ENCODE assay signal across 8 mouse cellular contexts in the genomic region with DNA sequence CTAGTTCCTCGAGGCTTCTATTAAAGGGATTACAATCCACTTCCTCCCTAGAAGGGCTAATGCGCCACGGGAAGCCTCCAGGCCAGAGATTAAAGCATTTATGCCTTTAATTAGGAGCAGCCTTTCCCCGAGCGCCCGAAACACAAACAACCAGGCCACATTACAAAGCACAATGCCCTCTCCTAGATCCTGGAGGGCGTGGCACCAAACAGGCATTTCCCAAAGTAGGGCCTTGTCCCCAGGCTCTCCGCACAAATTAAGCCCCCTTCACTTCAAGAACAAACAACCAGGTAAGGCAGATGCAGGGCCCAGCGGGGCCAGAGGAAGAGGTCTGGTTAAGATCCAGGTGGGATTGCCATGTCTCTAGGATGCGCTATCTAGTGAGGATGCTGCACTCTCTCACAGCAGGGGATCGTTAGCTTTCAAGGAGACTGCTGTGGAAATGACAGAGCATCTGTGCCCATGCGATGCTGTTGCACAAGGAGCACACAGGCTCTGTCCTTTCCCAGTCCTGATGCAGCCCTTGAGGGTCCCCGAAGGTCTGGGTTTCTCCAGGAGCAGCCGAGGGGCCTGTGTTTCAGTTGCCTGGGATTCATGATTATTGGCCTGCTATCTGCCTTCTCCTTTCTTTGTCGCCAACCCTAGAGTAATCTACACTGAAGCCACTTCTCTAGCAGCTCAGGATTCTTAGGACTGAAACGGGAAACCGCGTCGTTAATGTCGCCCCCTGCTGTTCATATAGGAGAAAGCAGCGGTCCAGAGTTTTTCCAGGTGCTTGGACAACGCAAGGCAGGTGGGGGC. TPM values are rescaled to one million over a fixed set of nuclear protein-coding genes. Genes with fewer than 3 reads are reported as not detected.
DNase-seq lines count a peak whose midpoint lies in the region; ATAC-seq lines count a peak whose summit lies in the region.

No protein-coding gene starts in this region.

- H3K36me3 ChIP-seq in forebrain, embryonic 15.5 days: no peaks in the 10 kb centered on the region
- no peaks in the 10 kb centered on the region for H3K36me3 ChIP-seq in limb, embryonic 10.5 days
- H3K36me3 ChIP-seq in midbrain, embryonic 11.5 days (ENCODE audit: control insufficient read depth, insufficient read depth, low read length): no peaks in the 10 kb centered on the region
- H3K36me3 ChIP-seq in stomach, embryonic 14.5 days (ENCODE audit: control insufficient read depth, insufficient read depth, low read length): no peaks in the 10 kb centered on the region

- 3% methylated on average over 22 of the region's 22 CpGs for WGBS in forebrain, embryonic 15.5 days
- WGBS in limb, embryonic 10.5 days: 3% methylated on average over 22 of the region's 22 CpGs
- 3% methylated on average over 22 of the region's 22 CpGs for WGBS in midbrain, embryonic 11.5 days
- 6% methylated on average over 22 of the region's 22 CpGs for WGBS in stomach, embryonic 14.5 days

- H3K27me3 ChIP-seq in forebrain, embryonic 15.5 days: no peaks in the 10 kb centered on the region
- no peaks in the 10 kb centered on the region for H3K27me3 ChIP-seq in limb, embryonic 10.5 days (ENCODE audit: low read depth, poor library complexity, severe bottlenecking)
- H3K27me3 ChIP-seq in midbrain, embryonic 11.5 days (ENCODE audit: control insufficient read depth, insufficient read depth, low read length): no peaks in the 10 kb centered on the region
- H3K27me3 ChIP-seq in stomach, embryonic 14.5 days (ENCODE audit: control insufficient read depth, insufficient read depth, low read length): no peaks in the 10 kb centered on the region

- H3K9ac ChIP-seq in forebrain, embryonic 15.5 days (replicated peaks): peak overlapping the region; percentile 32
- peak overlapping the region; percentile 56 for H3K9ac ChIP-seq in midbrain, embryonic 11.5 days (ENCODE audit: low read length)
- no peak overlapping the region for H3K9ac ChIP-seq in stomach, embryonic 14.5 days (replicated peaks; ENCODE audit: low read depth, low read length)

- peaks cover 9% of the 10 kb centered on the region for H3K4me1 ChIP-seq in forebrain, embryonic 15.5 days
- H3K4me1 ChIP-seq in limb, embryonic 10.5 days: peaks cover 10% of the 10 kb centered on the region
- peaks cover 7% of the 10 kb centered on the region; the same call in 1 of the 2 replicates for H3K4me1 ChIP-seq in midbrain, embryonic 11.5 days (ENCODE audit: control insufficient read depth, insufficient read depth, low read length)
- H3K4me1 ChIP-seq in stomach, embryonic 14.5 days (ENCODE audit: control insufficient read depth, insufficient read depth, low read length): no peaks in the 10 kb centered on the region

- peak overlapping the region; percentile 19 for H3K4me3 ChIP-seq in forebrain, embryonic 15.5 days
- peak overlapping the region; percentile 46 for H3K4me3 ChIP-seq in limb, embryonic 10.5 days
- H3K4me3 ChIP-seq in midbrain, embryonic 11.5 days (ENCODE audit: low read depth, low read length): peak overlapping the region; percentile 13
- no peak overlapping the region for H3K4me3 ChIP-seq in stomach, embryonic 14.5 days (ENCODE audit: low read depth, low read length)

- peak; percentile 26 for DNase-seq in ovary, postnatal 14 days (ENCODE audit: low spot score)
- DNase-seq in ovary, postnatal 10 days (ENCODE audit: low spot score): no peak
- peak; percentile 56 to 66 for DNase-seq in cerebellum, adult 18-20 months
- peak; percentile 65 for DNase-seq in induced T-regulatory cell, adult 2 months (ENCODE audit: low read depth)
- DNase-seq in limb, embryonic 10.5 days (ENCODE audit: low spot score): peak; percentile 79
- peak; percentile 96 for DNase-seq in midbrain, embryonic 11.5 days (ENCODE audit: low spot score, missing footprints)

- H3K27ac ChIP-seq in forebrain, embryonic 15.5 days (replicated peaks): 0 out of 2 replicates have a peak overlapping the region, but pooled peaks have one; percentile 46
- peak overlapping the region; percentile 85 for H3K27ac ChIP-seq in limb, embryonic 10.5 days
- H3K27ac ChIP-seq in midbrain, embryonic 11.5 days (ENCODE audit: low read depth, low read length): no peak overlapping the region
- no peak overlapping the region for H3K27ac ChIP-seq in stomach, embryonic 14.5 days (ENCODE audit: low read length)

- peak; percentile 79 for ATAC-seq in forebrain, embryonic 15.5 days (replicated peaks)
- peak; percentile 65 for ATAC-seq in midbrain, embryonic 11.5 days (ENCODE audit: low FRiP score)
- peak; percentile 56; the same call in 1 of the 2 replicates for ATAC-seq in stomach, embryonic 14.5 days (ENCODE audit: insufficient number of reproducible peaks, insufficient read depth, low FRiP score, low read depth)

- H3K4me2 ChIP-seq in forebrain, embryonic 15.5 days (replicated peaks): peak overlapping the region; percentile 43
- peak overlapping the region; percentile 48 for H3K4me2 ChIP-seq in midbrain, embryonic 11.5 days
- peak overlapping the region; percentile 35 for H3K4me2 ChIP-seq in stomach, embryonic 14.5 days (replicated peaks; ENCODE audit: low read depth, low read length)

- H3K9me3 ChIP-seq in forebrain, embryonic 15.5 days: no peaks in the 10 kb centered on the region
- H3K9me3 ChIP-seq in limb, embryonic 10.5 days (replicated peaks): no peaks in the 10 kb centered on the region
- H3K9me3 ChIP-seq in midbrain, embryonic 11.5 days (ENCODE audit: control insufficient read depth, low read length): no peaks in the 10 kb centered on the region
- no peaks in the 10 kb centered on the region for H3K9me3 ChIP-seq in stomach, embryonic 14.5 days (ENCODE audit: control insufficient read depth, low read depth, low read length)

RNA-seq across cellular contexts. Expression of a gene that starts 2.7 kb away (rescaled TPM):
- not detected in 2 replicates for polyA plus RNA-seq in forebrain, embryonic 15.5 days (2015; fragmentation: Nextera tagmentation; extraction: Ambion mirVana)
- not detected in 2 replicates for polyA plus RNA-seq in limb, embryonic 10.5 days (2016; fragmentation: Nextera tagmentation; extraction: Ambion mirVana)
- polyA plus RNA-seq in midbrain, embryonic 11.5 days (2014; fragmentation: Nextera tagmentation; extraction: Ambion mirVana): not detected in 2 replicates
- not detected in 2 replicates for polyA plus RNA-seq in stomach, embryonic 14.5 days (2014; fragmentation: Nextera tagmentation; extraction: Ambion mirVana)

RNA-seq across cellular contexts. Expression of a gene that starts 34.9 kb away (rescaled TPM):
- polyA plus RNA-seq in forebrain, embryonic 15.5 days (2015; fragmentation: Nextera tagmentation; extraction: Ambion mirVana): not detected in 2 replicates
- polyA plus RNA-seq in limb, embryonic 10.5 days (2016; fragmentation: Nextera tagmentation; extraction: Ambion mirVana): not detected in 2 replicates
- polyA plus RNA-seq in midbrain, embryonic 11.5 days (2014; fragmentation: Nextera tagmentation; extraction: Ambion mirVana): not detected in 2 replicates
- not detected in 2 replicates for polyA plus RNA-seq in stomach, embryonic 14.5 days (2014; fragmentation: Nextera tagmentation; extraction: Ambion mirVana)

Comparison
In these comparisons a context has a peak if more than half of its experiments do, and no peak if none do; other contexts are left out.
1. H3K27ac ChIP-seq: peak in forebrain, embryonic 15.5 days (single experiment) and limb, embryonic 10.5 days (single experiment); none in midbrain, embryonic 11.5 days (single experiment) and stomach, embryonic 14.5 days (single experiment).
2. Peak in every context shown above with its lines, with median percentiles within 50 percentile points of each other: ATAC-seq and H3K4me2 ChIP-seq.